Mouse (Mus musculus): ENCODE measurements around the gene Lingo4. TPM values are rescaled to one million over a fixed set of nuclear protein-coding genes. Genes with fewer than 3 reads are reported as not detected.

Gene Lingo4
- polyA plus RNA-seq, 1 experiment: not detected

GRCm38 (mm10) chr3:94436420-94436819 lies 38.1 kb downstream of the Lingo4 start:
- TF ChIP-seq TCF12 (IDR thresholded peaks at IDR 0.05; ENCODE audit: insufficient read depth, poor library complexity, severe bottlenecking) (no peak), E2F4 (IDR thresholded peaks at IDR 0.05; ENCODE audit: insufficient read depth) (no peak), POLR2A (IDR thresholded peaks at IDR 0.05; ENCODE audit: insufficient read length, low read depth) (no peak), MAX (IDR thresholded peaks at IDR 0.05; ENCODE audit: low read depth) (no peak), MYOD1 (IDR thresholded peaks at IDR 0.05; ENCODE audit: control insufficient read depth in 1 of 3, insufficient read length in 2 of 3, low read depth in 2 of 3) (no peak), CEBPB (IDR thresholded peaks at IDR 0.05; ENCODE audit: insufficient read depth, poor library complexity, severe bottlenecking) (no peak), MYOG (IDR thresholded peaks at IDR 0.05; ENCODE audit: control insufficient read depth in 1 of 3, insufficient read depth in 1 of 3, insufficient read length in 2 of 3, low read depth in 2 of 3) (no peak), REST (IDR thresholded peaks at IDR 0.05; ENCODE audit: insufficient read depth, insufficient read length) (no peak), SRF (IDR thresholded peaks at IDR 0.05; ENCODE audit: control insufficient read depth, insufficient read length, low read depth) (no peak), USF1 (IDR thresholded peaks at IDR 0.05; ENCODE audit: low read depth) (no peak), TCF3 (IDR thresholded peaks at IDR 0.05; ENCODE audit: insufficient read length, low read depth) (no peak), POLR2AphosphoS2 (IDR thresholded peaks at IDR 0.05; ENCODE audit: insufficient read length, low read depth) (no peak)
- Histone ChIP-seq H3K79me2 (ENCODE audit: control insufficient read depth, insufficient read depth) (no peaks in the 10 kb centered on the region), H3K27me3 (ENCODE audit: control insufficient read depth, insufficient read depth, insufficient read length) (no peaks in the 10 kb centered on the region), H3K4me3 (no peak overlapping the region), H3ac (ENCODE audit: control insufficient read depth, insufficient read length) (no peak overlapping the region), H3K4me2 (ENCODE audit: low read depth) (no peak overlapping the region), H3K36me3 (ENCODE audit: control insufficient read depth, insufficient read depth) (no peaks in the 10 kb centered on the region)

- peaks cover under 1% of the 10 kb centered on the region for H3K36me3 ChIP-seq (ENCODE audit: control insufficient read depth, insufficient read depth)
- H3K4me3 ChIP-seq: no peak overlapping the region
- no peaks in the 10 kb centered on the region for H3K27me3 ChIP-seq (ENCODE audit: control insufficient read depth, insufficient read depth, insufficient read length)
- H3K4me2 ChIP-seq (ENCODE audit: low read depth): no peak overlapping the region
- no peak overlapping the region for H3ac ChIP-seq (ENCODE audit: control insufficient read depth, insufficient read length)
- TF ChIP-seq TCF12 (IDR thresholded peaks at IDR 0.05; ENCODE audit: insufficient read depth, poor library complexity, severe bottlenecking) (no peak), SRF (IDR thresholded peaks at IDR 0.05; ENCODE audit: control insufficient read depth, insufficient read length, low read depth) (no peak), POLR2A (IDR thresholded peaks at IDR 0.05; ENCODE audit: insufficient read length, low read depth) (no peak), E2F4 (IDR thresholded peaks at IDR 0.05; ENCODE audit: insufficient read depth) (no peak), USF1 (IDR thresholded peaks at IDR 0.05; ENCODE audit: low read depth) (no peak), TCF3 (IDR thresholded peaks at IDR 0.05; ENCODE audit: insufficient read length, low read depth) (no peak), POLR2AphosphoS2 (IDR thresholded peaks at IDR 0.05; ENCODE audit: insufficient read length, low read depth) (no peak), MYOD1 (IDR thresholded peaks at IDR 0.05; ENCODE audit: control insufficient read depth in 1 of 3, insufficient read length in 2 of 3, low read depth in 2 of 3) (no peak), MAX (IDR thresholded peaks at IDR 0.05; ENCODE audit: low read depth) (no peak)
- H3K79me2 ChIP-seq (ENCODE audit: control insufficient read depth, insufficient read depth): peaks cover 8% of the 10 kb centered on the region
Observed at GRCm38 (mm10) chr3:94441182-94441581, 42.9 kb downstream of the Lingo4 start.

GRCm38 (mm10) chr3:94442951-94443596 lies 44.8 kb downstream of the Lingo4 start, which contains the start of gene Mrpl9:
TSS of gene Mrpl9 (plus strand) at chr3:94443318.
- no peaks in the 10 kb centered on the region for H3K27me3 ChIP-seq (ENCODE audit: control insufficient read depth, insufficient read depth, insufficient read length)
- peak within 1 kb of the TSS; percentile 90 for H3K4me3 ChIP-seq
- TF ChIP-seq POLR2AphosphoS2 (IDR thresholded peaks at IDR 0.05; ENCODE audit: insufficient read length, low read depth) (peak; percentile 85), POLR2A (IDR thresholded peaks at IDR 0.05; ENCODE audit: insufficient read length, low read depth) (peak; percentile 90), USF1 (IDR thresholded peaks at IDR 0.05; ENCODE audit: low read depth) (no peak), MAX (IDR thresholded peaks at IDR 0.05; ENCODE audit: low read depth) (peak; percentile 38), TCF12 (IDR thresholded peaks at IDR 0.05; ENCODE audit: insufficient read depth, poor library complexity, severe bottlenecking) (no peak), E2F4 (IDR thresholded peaks at IDR 0.05; ENCODE audit: insufficient read depth) (no peak), SRF (IDR thresholded peaks at IDR 0.05; ENCODE audit: control insufficient read depth, insufficient read length, low read depth) (peak; percentile 21), CEBPB (IDR thresholded peaks at IDR 0.05; ENCODE audit: insufficient read depth, poor library complexity, severe bottlenecking) (no peak), TCF3 (IDR thresholded peaks at IDR 0.05; ENCODE audit: insufficient read length, low read depth) (no peak), REST (IDR thresholded peaks at IDR 0.05; ENCODE audit: insufficient read depth, insufficient read length) (no peak), MYOG (IDR thresholded peaks at IDR 0.05; ENCODE audit: control insufficient read depth in 1 of 3, insufficient read depth in 1 of 3, insufficient read length in 2 of 3, low read depth in 2 of 3) (peak in 2 of 3 experiments; percentile 51 to 62), MYOD1 (IDR thresholded peaks at IDR 0.05; ENCODE audit: control insufficient read depth in 1 of 3, insufficient read length in 2 of 3, low read depth in 2 of 3) (peak in 2 of 3 experiments; percentile 24 to 65)
- peaks cover 8% of the 10 kb centered on the region for H3K79me2 ChIP-seq (ENCODE audit: control insufficient read depth, insufficient read depth)
- H3K4me2 ChIP-seq (ENCODE audit: low read depth): peak within 1 kb of the TSS; percentile 90
- H3K36me3 ChIP-seq (ENCODE audit: control insufficient read depth, insufficient read depth): peaks cover 15% of the 10 kb centered on the region
- peak within 1 kb of the TSS; percentile 53 for H3ac ChIP-seq (ENCODE audit: control insufficient read depth, insufficient read length)

GRCm38 (mm10) chr3:94443597-94443964 lies 45.3 kb downstream of the Lingo4 start, which contains the start of gene Oaz3:
TSS of gene Oaz3 (minus strand) at chr3:94443915.
- Histone ChIP-seq H3K27me3 (ENCODE audit: control insufficient read depth, insufficient read depth, insufficient read length) (no peaks in the 10 kb centered on the region), H3K36me3 (ENCODE audit: control insufficient read depth, insufficient read depth) (peaks cover 20% of the 10 kb centered on the region), H3K79me2 (ENCODE audit: control insufficient read depth, insufficient read depth) (peaks cover 8% of the 10 kb centered on the region), H3K4me2 (ENCODE audit: low read depth) (peak within 1 kb of the TSS; percentile 90), H3ac (ENCODE audit: control insufficient read depth, insufficient read length) (peak within 1 kb of the TSS; percentile 53), H3K4me3 (peak within 1 kb of the TSS; percentile 90)
- TF ChIP-seq POLR2AphosphoS2 (IDR thresholded peaks at IDR 0.05; ENCODE audit: insufficient read length, low read depth) (no peak), TCF3 (IDR thresholded peaks at IDR 0.05; ENCODE audit: insufficient read length, low read depth) (no peak), TCF12 (IDR thresholded peaks at IDR 0.05; ENCODE audit: insufficient read depth, poor library complexity, severe bottlenecking) (no peak), POLR2A (IDR thresholded peaks at IDR 0.05; ENCODE audit: insufficient read length, low read depth) (no peak), MAX (IDR thresholded peaks at IDR 0.05; ENCODE audit: low read depth) (no peak), SRF (IDR thresholded peaks at IDR 0.05; ENCODE audit: control insufficient read depth, insufficient read length, low read depth) (no peak), USF1 (IDR thresholded peaks at IDR 0.05; ENCODE audit: low read depth) (no peak), MYOG (IDR thresholded peaks at IDR 0.05; ENCODE audit: control insufficient read depth in 1 of 3, insufficient read depth in 1 of 3, insufficient read length in 2 of 3, low read depth in 2 of 3) (no peak), E2F4 (IDR thresholded peaks at IDR 0.05; ENCODE audit: insufficient read depth) (no peak), MYOD1 (IDR thresholded peaks at IDR 0.05; ENCODE audit: control insufficient read depth in 1 of 3, insufficient read length in 2 of 3, low read depth in 2 of 3) (no peak), REST (IDR thresholded peaks at IDR 0.05; ENCODE audit: insufficient read depth, insufficient read length) (no peak), CEBPB (IDR thresholded peaks at IDR 0.05; ENCODE audit: insufficient read depth, poor library complexity, severe bottlenecking) (no peak)
